Comparison of ENCODE assay signal across 18 mouse cellular contexts in genomic region chr5:63628531-63628871, GRCm38 (mm10). TPM values are rescaled to one million over a fixed set of nuclear protein-coding genes. Genes with fewer than 3 reads are reported as not detected.
"Had no signal": no experiment of that assay in that cellular context is flagged by ENCODE, and none has a peak within 500 bp of the region (broad histone marks: within the 10 kb centered on the region; RNA-seq: fewer than 3 reads in every experiment).

No protein-coding gene starts in this region.

- H3K9me3 ChIP-seq: limb, embryonic 12.5 days; liver, embryonic 13.5 days; lung, embryonic 15.5 days; megakaryocyte, embryonic 14.5 days; stomach, embryonic 15.5 days had no signal

- H3K4me1 ChIP-seq: limb, embryonic 12.5 days; liver, embryonic 13.5 days; lung, embryonic 15.5 days; megakaryocyte, embryonic 14.5 days; stomach, embryonic 15.5 days had no signal

- ATAC-seq: liver, postnatal 0 days had no signal

- DNase-seq: kidney, postnatal 36 days; layer of hippocampus, adult 9-11 months; layer of hippocampus, postnatal 36 days; liver; liver, embryonic 13.5 days; liver, postnatal 0 days; lung, postnatal 14 days; right cerebral cortex, postnatal 14 days; thymus, adult 2 months; thymus, postnatal 25 days had no signal

- H3K4me3 ChIP-seq: limb, embryonic 12.5 days; liver, embryonic 13.5 days; lung, embryonic 15.5 days; megakaryocyte, embryonic 14.5 days; stomach, embryonic 15.5 days had no signal

- H3K27me3 ChIP-seq: limb, embryonic 12.5 days; liver, embryonic 13.5 days; lung, embryonic 15.5 days; megakaryocyte, embryonic 14.5 days; stomach, embryonic 15.5 days had no signal

- H3K27ac ChIP-seq: kidney, postnatal 0 days; limb, embryonic 12.5 days; liver, embryonic 13.5 days; lung, embryonic 15.5 days; macrophage; stomach, embryonic 15.5 days had no signal

- H3K9ac ChIP-seq: limb, embryonic 12.5 days; liver, embryonic 13.5 days; liver, postnatal 0 days; lung, embryonic 15.5 days; stomach, embryonic 15.5 days had no signal

- H3K4me2 ChIP-seq: limb, embryonic 12.5 days; liver, embryonic 13.5 days; lung, embryonic 15.5 days; midbrain, embryonic 11.5 days; stomach, embryonic 15.5 days had no signal

- H3K36me3 ChIP-seq: limb, embryonic 12.5 days; liver, embryonic 13.5 days; lung, embryonic 15.5 days; stomach, embryonic 15.5 days had no signal

RNA-seq across cellular contexts. Expression of gene Nwd2, which starts 20.4 kb away (rescaled TPM):
- polyA plus RNA-seq: macrophage; spleen, adult 2 months had no signal
